Mouse (Mus musculus) CH12.LX (cell line): ENCODE data around the gene Neurl4. TPM values are rescaled to one million over a fixed set of nuclear protein-coding genes. Genes with fewer than 3 reads are reported as not detected.
A peak's percentile ranks its signal among the peaks of the same experiment; 100 is the strongest.

ENCODE experiments used
- DNase-seq: peaks from one replicate; pipeline ENCODE4 v3.0.0-alpha.2; 2013; ENCODE audit errors: extremely low read depth
- H3K27ac ChIP-seq: 2 replicates; pipeline ENCODE4 v1.5.1; 2012; ENCODE audit warnings: low read depth, mild to moderate bottlenecking, control low read depth, moderate library complexity; ENCODE audit not compliant: insufficient read depth
- H3K27me3 ChIP-seq: replicated peaks from 2 replicates; pipeline ENCODE3; 2012; ENCODE audit warnings: inconsistent platforms
- H3K36me3 ChIP-seq, 2 experiments: replicated peaks in 1 of 2; 2 replicates each; pipeline versions ENCODE3 to v1.6.1; 2012; ENCODE audit warnings: inconsistent platforms in 1 of 2, low read length in 1 of 2, mild to moderate bottlenecking in 1 of 2, mixed read lengths in 1 of 2, moderate library complexity in 1 of 2; ENCODE audit not compliant: control insufficient read depth in 1 of 2, insufficient read depth in 1 of 2
- H3K4me1 ChIP-seq, 2 experiments: 2 replicates each; pipeline ENCODE4 v1.6.1; 2012; ENCODE audit warnings: inconsistent platforms in 1 of 2, moderate library complexity in 1 of 2; ENCODE audit not compliant: insufficient read depth in 2 of 2, control insufficient read depth in 1 of 2
- H3K4me2 ChIP-seq: 2 replicates; pipeline ENCODE4 v1.6.1; 2012; ENCODE audit warnings: low read depth, mild to moderate bottlenecking, control low read depth; ENCODE audit not compliant: poor library complexity, insufficient read depth, severe bottlenecking
- H3K4me3 ChIP-seq, 3 experiments: fragments of 150-350 bp in 1 of 3; sonication (generic) in 1 of 3; replicated peaks in 1 of 3; 2 replicates each; pipeline versions ENCODE3 to v1.5.1; 2011 to 2012; ENCODE audit warnings: low read depth in 2 of 3, low read length in 2 of 3, mild to moderate bottlenecking in 2 of 3, moderate library complexity in 2 of 3, control low read depth in 1 of 3, improper control_type of control experiment in 1 of 3, inconsistent platforms in 1 of 3, mixed read lengths in 1 of 3; ENCODE audit not compliant: poor library complexity in 1 of 3
- H3K79me2 ChIP-seq: replicated peaks from 2 replicates; pipeline ENCODE4 v1.6.1; 2012; ENCODE audit warnings: mild to moderate bottlenecking, moderate library complexity; ENCODE audit not compliant: control insufficient read depth, poor library complexity, insufficient read depth, severe bottlenecking; ENCODE audit errors: extremely low read depth
- H3K9ac ChIP-seq: 2 replicates; pipeline ENCODE4 v1.6.1; 2012; ENCODE audit warnings: low read depth, mild to moderate bottlenecking, control low read depth, moderate library complexity; ENCODE audit not compliant: insufficient read depth
- H3K9me3 ChIP-seq: replicated peaks from 2 replicates; pipeline ENCODE3; 2012; ENCODE audit warnings: low read length, inconsistent platforms, mixed read lengths
- BHLHE40 ChIP-seq: IDR thresholded peaks from 2 replicates; pipeline ENCODE4 v1.6.1; 2011; ENCODE audit warnings: mild to moderate bottlenecking, low read depth, low read length, improper control_type of control experiment
- CHD1 ChIP-seq: IDR thresholded peaks from 2 replicates; pipeline ENCODE4 v1.6.1; 2012; ENCODE audit warnings: low read depth, low read length, improper control_type of control experiment, inconsistent platforms
- CHD2 ChIP-seq: IDR thresholded peaks from 2 replicates; pipeline ENCODE4 v1.6.1; 2011; ENCODE audit warnings: low read length, improper control_type of control experiment
- CTCF ChIP-seq, 2 experiments: IDR thresholded peaks in 1 of 2; conservative IDR thresholded peaks in 1 of 2; 2 replicates each; pipeline ENCODE4 v1.5.1; 2011 to 2012; ENCODE audit warnings: low read depth in 2 of 2, low read length in 2 of 2, improper control_type of control experiment in 1 of 2, inconsistent platforms in 1 of 2, mild to moderate bottlenecking in 1 of 2, moderate library complexity in 1 of 2
- ELF1 ChIP-seq: IDR thresholded peaks from 2 replicates; pipeline ENCODE4 v1.6.1; 2014; ENCODE audit warnings: low read depth, mild to moderate bottlenecking, inconsistent platforms, low read length, improper control_type of control experiment
- EP300 ChIP-seq: IDR thresholded peaks from 2 replicates; pipeline ENCODE4 v1.6.1; 2011; ENCODE audit warnings: low read length, improper control_type of control experiment
- ETS1 ChIP-seq: conservative IDR thresholded peaks from 2 replicates; pipeline ENCODE4 v1.6.1; 2012; ENCODE audit warnings: low read depth, mild to moderate bottlenecking, inconsistent platforms, low read length, improper control_type of control experiment, moderate library complexity
- HCFC1 ChIP-seq: IDR thresholded peaks from 2 replicates; pipeline ENCODE4 v1.6.1; 2012; ENCODE audit warnings: low read depth, mild to moderate bottlenecking, inconsistent platforms, low read length, improper control_type of control experiment
- IRF4 ChIP-seq: IDR thresholded peaks from 2 replicates; pipeline ENCODE4 v1.6.1; 2014; ENCODE audit warnings: low read depth, mild to moderate bottlenecking, inconsistent platforms, low read length, improper control_type of control experiment
- JUN ChIP-seq: IDR thresholded peaks from 2 replicates; pipeline ENCODE4 v1.6.1; 2011; ENCODE audit warnings: low read depth, mild to moderate bottlenecking, low read length, improper control_type of control experiment, moderate library complexity; ENCODE audit not compliant: insufficient read depth
- MAFK ChIP-seq: IDR thresholded peaks from 2 replicates; pipeline ENCODE4 v1.6.1; 2011; ENCODE audit warnings: low read length, improper control_type of control experiment; ENCODE audit not compliant: insufficient replicate concordance
- MAX ChIP-seq: IDR thresholded peaks from 2 replicates; pipeline ENCODE4 v1.6.1; 2011; ENCODE audit warnings: low read length, improper control_type of control experiment
- MAZ ChIP-seq: IDR thresholded peaks from 2 replicates; pipeline ENCODE4 v1.6.1; 2012; ENCODE audit warnings: low read depth, mild to moderate bottlenecking, inconsistent platforms, low read length, improper control_type of control experiment, moderate library complexity
- MEF2A ChIP-seq: IDR thresholded peaks from 2 replicates; pipeline ENCODE4 v1.6.1; 2014; ENCODE audit warnings: low read depth, mild to moderate bottlenecking, inconsistent platforms, low read length, improper control_type of control experiment, borderline replicate concordance
- MXI1 ChIP-seq: IDR thresholded peaks from 2 replicates; pipeline ENCODE4 v1.6.1; 2011; ENCODE audit warnings: mild to moderate bottlenecking, low read depth, low read length, improper control_type of control experiment
- MYC ChIP-seq: IDR thresholded peaks from 2 replicates; pipeline ENCODE4 v1.6.1; 2011; ENCODE audit warnings: low read depth, mild to moderate bottlenecking, improper control_type of control experiment, low read length
- NELFE ChIP-seq: IDR thresholded peaks from 2 replicates; pipeline ENCODE4 v1.6.1; 2011; ENCODE audit warnings: low read depth, low read length, improper control_type of control experiment
- PAX5 ChIP-seq: IDR thresholded peaks from 2 replicates; pipeline ENCODE4 v1.6.1; 2012; ENCODE audit warnings: low read length, inconsistent platforms, mixed read lengths
- RAD21 ChIP-seq: IDR thresholded peaks from 2 replicates; pipeline ENCODE4 v1.6.1; 2011; ENCODE audit warnings: low read depth, mild to moderate bottlenecking, low read length, improper control_type of control experiment, moderate library complexity
- TBP ChIP-seq: conservative IDR thresholded peaks from 2 replicates; pipeline ENCODE4 v1.6.1; 2011; ENCODE audit warnings: low read depth, low read length, improper control_type of control experiment
- TCF12 ChIP-seq: IDR thresholded peaks from 2 replicates; pipeline ENCODE4 v1.6.1; 2014; ENCODE audit warnings: low read depth, mild to moderate bottlenecking, inconsistent platforms, low read length, improper control_type of control experiment
- USF1 ChIP-seq: IDR thresholded peaks from 2 replicates; pipeline ENCODE4 v1.6.1; 2014; ENCODE audit warnings: low read depth, mild to moderate bottlenecking, inconsistent platforms, low read length, improper control_type of control experiment
- USF2 ChIP-seq: conservative IDR thresholded peaks from 2 replicates; pipeline ENCODE4 v1.6.1; 2011; ENCODE audit warnings: low read depth, low read length, improper control_type of control experiment
- ZC3H11A ChIP-seq: IDR thresholded peaks from 2 replicates; pipeline ENCODE4 v1.6.1; 2012; ENCODE audit warnings: low read depth, mild to moderate bottlenecking, inconsistent platforms, low read length, improper control_type of control experiment
- ZKSCAN1 ChIP-seq: IDR thresholded peaks from 2 replicates; pipeline ENCODE4 v1.6.1; 2012; ENCODE audit warnings: low read depth, inconsistent platforms, low read length, improper control_type of control experiment, borderline replicate concordance
- ZMIZ1 ChIP-seq: IDR thresholded peaks from 2 replicates; pipeline ENCODE4 v1.6.1; 2012; ENCODE audit warnings: low read depth, mild to moderate bottlenecking, inconsistent platforms, low read length, improper control_type of control experiment
- ZNF384 ChIP-seq: IDR thresholded peaks from 2 replicates; pipeline ENCODE4 v1.6.1; 2012; ENCODE audit warnings: low read depth, low read length, improper control_type of control experiment, inconsistent platforms
- dilution Hi-C: fragments of 300-500 bp; cut with MboI; formaldehyde crosslinking; loops from 2 replicates; pipeline ENCODE4 v1.14.3; 2020; ENCODE audit warnings: low sequenced_read_pairs; ENCODE audit not compliant: extremely low pct_unique_long_range_greater_than_20kb, extremely low pct_ligation_motif_present
- in situ Hi-C: fragments of 300-500 bp; cut with MboI; formaldehyde crosslinking; loops from 3 replicates; pipeline ENCODE4 v1.14.3; 2019; ENCODE audit warnings: low sequenced_read_pairs, low pct_ligation_motif_present, low pct_unique_long_range_greater_than_20kb, mixed read lengths
- polyA plus RNA-seq: library from polyadenylated mRNA; unstranded; fragments of >175 nt; gene quantifications from 2 replicates; pipeline ENCODE4 v1.2.1, GENCODE M21; 2012; ENCODE audit warnings: low read depth; ENCODE audit not compliant: insufficient read length
- total RNA-seq, 2 experiments: library from RNA; depleted of rRNA; stranded (reverse); fragments of 300-350 nt in 1 of 2; fragments of >200 nt in 1 of 2; gene quantifications; 2 replicates each; pipeline ENCODE4 v1.2.3; 2012 to 2014

Neurl4 gene
- total and polyA plus RNA-seq, 3 experiments: 21.4 to 51.0 (median 40.1) TPM

DNA sequence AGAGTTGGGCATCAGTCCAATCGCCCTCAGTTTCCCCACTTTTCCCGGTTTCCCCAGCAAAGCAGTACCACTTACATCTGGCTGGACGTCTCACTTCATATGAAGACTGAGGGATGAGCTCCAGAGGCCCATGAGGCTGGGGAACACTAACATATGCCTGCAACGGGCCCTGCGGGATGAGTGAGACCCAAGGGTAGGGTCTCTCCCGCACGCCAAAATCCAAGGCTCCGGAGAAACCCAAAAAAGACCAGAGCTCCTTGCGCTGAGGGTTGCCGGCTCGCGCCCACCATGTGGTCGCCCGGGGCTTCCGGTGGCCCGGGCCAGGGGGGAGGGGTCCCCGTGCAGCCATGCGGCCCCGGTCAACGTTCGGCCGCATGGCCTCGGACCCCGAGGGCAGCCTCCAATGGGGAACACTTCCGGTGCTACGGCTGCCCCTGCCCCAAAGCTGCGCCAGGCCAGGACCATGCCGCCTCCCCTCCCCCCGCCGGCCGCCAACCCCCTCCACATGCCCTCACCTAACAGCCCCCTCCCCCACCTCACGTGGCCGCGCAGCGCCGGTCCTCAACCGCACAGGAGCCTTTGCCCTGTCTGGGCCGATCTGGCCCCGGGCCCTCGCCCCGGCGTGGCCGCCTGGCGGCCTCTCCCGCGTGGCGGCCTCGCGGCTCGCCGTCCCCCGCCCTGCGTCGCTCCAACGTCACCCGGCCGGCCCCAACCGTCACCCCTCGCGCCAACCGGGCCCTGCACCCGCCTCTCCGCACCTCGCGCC is 19.6 kb downstream of the Neurl4 start:
- Histone ChIP-seq H3K4me2 (peak overlapping the region; percentile 29; the same call in 1 of the 2 replicates), H3K9me3 (no peaks in the 10 kb centered on the region), H3K9ac (peak overlapping the region; percentile 97), H3K4me1 (peaks cover 17 to 50% of the 10 kb centered on the region in 2 experiments), H3K79me2 (peaks cover 51% of the 10 kb centered on the region), H3K36me3 (peaks cover 36 to 40% of the 10 kb centered on the region in 2 experiments), H3K27ac (peak overlapping the region; percentile 89), H3K4me3 (peak overlapping the region; percentile 90 to 99 (median 95)), H3K27me3 (no peaks in the 10 kb centered on the region)
- dilution Hi-C loops: no loop called here
- TF ChIP-seq MXI1: peak; percentile 82
- peak; percentile 85 for TF ChIP-seq BHLHE40
- TF ChIP-seq MAX: peak; percentile 94
- TF ChIP-seq MYC: peak; percentile 98
- TF ChIP-seq ZNF384: no peak
- peak; percentile 27; the same call in 1 of the 2 replicates for TF ChIP-seq USF1
- TF ChIP-seq ELF1: 0 out of 2 replicates have a peak, but pooled peaks have one; percentile 8
- TF ChIP-seq ETS1: no peak
- no peak; the same call in 1 of the 2 replicates for TF ChIP-seq TCF12
- peak; percentile 54 for TF ChIP-seq HCFC1
- TF ChIP-seq MAZ: 0 out of 2 replicates have a peak, but pooled peaks have one; percentile 26
- TF ChIP-seq IRF4: peak; percentile 12; the same call in 1 of the 2 replicates
- no peak for TF ChIP-seq ZKSCAN1
- TF ChIP-seq CHD2: peak; percentile 86
- in situ Hi-C loops: no loop called here
- DNase-seq: peak; percentile 66

- no peaks in the 10 kb centered on the region for H3K9me3 ChIP-seq
- peaks cover 10 to 41% of the 10 kb centered on the region in 2 experiments for H3K4me1 ChIP-seq
- H3K36me3 ChIP-seq: peaks cover 26 to 31% of the 10 kb centered on the region in 2 experiments
- H3K4me2 ChIP-seq: peak within 1 kb of the TSS; percentile 94
- in situ Hi-C loops (no loop called here), dilution Hi-C loops (no loop called here)
- H3K79me2 ChIP-seq: peaks cover 47% of the 10 kb centered on the region
- H3K27me3 ChIP-seq: no peaks in the 10 kb centered on the region
- peak; percentile 100 for DNase-seq
- H3K27ac ChIP-seq: peak within 1 kb of the TSS; percentile 94
- H3K9ac ChIP-seq: peak within 1 kb of the TSS; percentile 97
- H3K4me3 ChIP-seq: peak within 1 kb of the TSS; percentile 90 to 99 (median 95)
- TF ChIP-seq USF1: peak; percentile 94
- no peak for TF ChIP-seq PAX5
- TF ChIP-seq ZC3H11A: no peak
- TF ChIP-seq EP300: no peak
- TF ChIP-seq USF2: peak; percentile 92
- peak; percentile 84 for TF ChIP-seq MEF2A
- no peak; the same call in 1 of the 2 replicates for TF ChIP-seq RAD21
- peak; percentile 99 for TF ChIP-seq MXI1
- peak; percentile 97 for TF ChIP-seq ZMIZ1
- TF ChIP-seq JUN: peak; percentile 38; the same call in 1 of the 2 replicates
- TF ChIP-seq BHLHE40: peak; percentile 99
- peak; percentile 99 for TF ChIP-seq NELFE
- TF ChIP-seq HCFC1: peak; percentile 76
- TF ChIP-seq IRF4: peak; percentile 18; the same call in 1 of the 2 replicates
- peak; percentile 93 for TF ChIP-seq TBP
- peak; percentile 85 for TF ChIP-seq TCF12
- TF ChIP-seq MAFK: no peak
- peak; percentile 20 to 72; a peak in 3 of 4 replicates for TF ChIP-seq CTCF (conservative IDR thresholded peaks at IDR 0.05 in 1 of 2, IDR thresholded peaks at IDR 0.05 in 1 of 2; ENCODE audit: low read depth in 2 of 2, low read length in 2 of 2)
- no peak; the same call in 1 of the 2 replicates for TF ChIP-seq CHD1
- peak; percentile 60 for TF ChIP-seq ETS1
Observed at GRCm38 (mm10) chr11:69921114-69922011, 20.5 kb downstream of the Neurl4 start, which contains the start of gene Eif5a. Gene Eif5a, minus strand, starts transcription at chr11:69921958.
